ENCODE assay signal across 6 mouse cellular contexts in the genomic region with DNA sequence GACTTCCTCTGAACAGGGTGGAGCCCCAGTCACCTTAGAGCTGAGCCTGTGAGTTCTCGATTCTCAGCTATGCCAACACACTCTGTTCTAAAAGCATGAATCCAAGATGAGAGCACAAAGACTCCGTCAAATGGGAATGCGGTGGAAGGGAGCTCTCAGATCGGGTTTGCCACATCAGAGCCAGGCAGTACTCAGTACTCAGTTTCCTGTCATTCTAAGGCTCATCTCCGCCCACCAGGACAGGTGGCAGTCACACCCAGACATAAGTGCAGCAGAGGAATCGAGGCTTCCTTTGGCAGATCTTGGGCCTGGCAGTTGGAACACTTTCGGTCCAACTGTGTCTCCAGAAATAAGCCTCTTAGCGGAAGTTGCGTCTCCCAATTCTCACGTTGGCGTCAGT.
"Had no signal": no experiment of that assay in that cellular context is flagged by ENCODE, and none has a peak within 500 bp of the region (broad histone marks: within the 10 kb centered on the region; RNA-seq: fewer than 3 reads in every experiment).

No protein-coding gene starts in this region.

- DNase-seq: kidney, adult 2 months; kidney, postnatal 25 days; lung, embryonic 14.5 days; lung, postnatal 10 days; lung, postnatal 4 days; midbrain, embryonic 14.5 days had no signal
